In the genomic region with DNA sequence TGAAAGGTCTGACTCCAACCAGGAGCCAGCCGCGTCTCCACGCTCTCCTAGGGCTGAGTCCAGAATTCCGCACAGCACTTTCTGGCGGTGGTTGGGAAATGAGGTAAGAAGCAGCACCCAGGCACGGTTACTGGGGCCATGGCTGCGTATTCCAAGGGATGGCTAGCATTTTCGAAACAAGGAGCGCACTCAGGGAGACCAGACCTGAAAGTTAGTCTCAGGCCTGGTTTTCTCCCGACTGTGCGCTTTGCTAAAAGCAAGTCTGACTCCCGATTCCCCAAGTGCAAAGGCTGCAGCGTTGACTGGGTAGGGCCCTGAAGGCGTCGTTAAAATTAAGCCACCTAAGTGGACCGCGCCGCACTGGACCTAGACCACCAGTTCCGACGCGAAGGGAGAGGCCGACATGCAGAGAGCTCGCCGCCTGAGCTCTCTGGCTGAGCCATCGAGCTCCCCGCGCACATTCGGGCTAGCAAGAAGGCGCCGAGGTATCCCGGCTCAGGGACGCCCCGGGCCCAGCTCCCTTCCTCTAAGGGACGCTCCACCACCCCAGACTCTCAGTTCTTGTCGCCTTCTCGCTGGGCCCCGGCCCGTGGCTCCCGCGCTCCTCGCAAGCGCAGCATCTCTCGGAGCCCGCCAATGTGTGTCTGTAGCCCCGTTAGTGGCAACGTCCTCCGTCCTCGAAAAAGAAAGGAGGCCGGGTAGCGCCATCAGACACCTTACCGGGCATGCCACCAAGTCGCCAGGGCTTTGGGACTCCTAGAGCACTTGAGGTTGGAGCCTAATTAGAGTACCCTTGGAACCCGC, we compare ENCODE assay signal across 8 mouse cellular contexts. TPM values are rescaled to one million over a fixed set of nuclear protein-coding genes. Genes with fewer than 3 reads are reported as not detected.
A peak's percentile ranks its signal among the peaks of the same experiment; 100 is the strongest.
DNase-seq lines count a peak whose midpoint lies in the region; ATAC-seq lines count a peak whose summit lies in the region.

No protein-coding gene starts in this region.

- peak overlapping the region; percentile 82 for H3K4me3 ChIP-seq in kidney, embryonic 14.5 days (ENCODE audit: low read length)
- peak overlapping the region; percentile 96 for H3K4me3 ChIP-seq in lung, embryonic 15.5 days

- peak overlapping the region; percentile 89 for H3K9ac ChIP-seq in kidney, embryonic 14.5 days (ENCODE audit: low read depth, low read length)
- peak overlapping the region; percentile 96 for H3K9ac ChIP-seq in lung, embryonic 15.5 days

- 0 out of 2 replicates have a peak, but pooled peaks cover 4% of the 10 kb centered on the region for H3K27me3 ChIP-seq in kidney, embryonic 14.5 days (ENCODE audit: control insufficient read depth, insufficient read depth, low read length)
- H3K27me3 ChIP-seq in lung, embryonic 15.5 days: no peaks in the 10 kb centered on the region

- no peaks in the 10 kb centered on the region for H3K9me3 ChIP-seq in kidney, embryonic 14.5 days (ENCODE audit: control insufficient read depth, low read length)
- no peaks in the 10 kb centered on the region for H3K9me3 ChIP-seq in lung, embryonic 15.5 days

- no peak for ATAC-seq in kidney, embryonic 14.5 days (ENCODE audit: low FRiP score, low TSS enrichment)
- no peak for ATAC-seq in lung, embryonic 15.5 days (ENCODE audit: borderline replicate concordance, extremely low read depth, low FRiP score, low TSS enrichment)

- H3K4me1 ChIP-seq in kidney, embryonic 14.5 days (ENCODE audit: control insufficient read depth, insufficient read depth, low read length): 0 out of 2 replicates have a peak, but pooled peaks cover 3% of the 10 kb centered on the region
- H3K4me1 ChIP-seq in lung, embryonic 15.5 days: peaks cover 38% of the 10 kb centered on the region

- H3K27ac ChIP-seq in kidney, embryonic 14.5 days (ENCODE audit: low read depth, low read length): peak overlapping the region; percentile 77
- peak overlapping the region; percentile 84 for H3K27ac ChIP-seq in lung, embryonic 15.5 days

- H3K4me2 ChIP-seq in kidney, embryonic 14.5 days (replicated peaks; ENCODE audit: low read depth, low read length): peak overlapping the region; percentile 92
- peak overlapping the region; percentile 89 for H3K4me2 ChIP-seq in lung, embryonic 15.5 days

- H3K36me3 ChIP-seq in kidney, embryonic 14.5 days (ENCODE audit: control insufficient read depth, insufficient read depth, low read length): no peaks in the 10 kb centered on the region; the same call in 1 of the 2 replicates
- 0 out of 2 replicates have a peak, but pooled peaks cover 3% of the 10 kb centered on the region for H3K36me3 ChIP-seq in lung, embryonic 15.5 days

- under 1% methylated on average over 52 of the region's 53 CpGs for WGBS in kidney, embryonic 14.5 days
- under 1% methylated on average over 53 of the region's 53 CpGs for WGBS in lung, embryonic 15.5 days

- peak; percentile 15 to 21 for DNase-seq in lung, adult 18-20 months
- DNase-seq in lung, postnatal 25 days (ENCODE audit: low spot score): no peak
- peak; percentile 10 for DNase-seq in c-Kit-positive CD71-negative TER-119-negative erythroid progenitor cells, embryonic 14.5 days (ENCODE audit: low read depth)
- peak; percentile 13 for DNase-seq in heart, adult 8-10 months (ENCODE audit: low spot score)
- DNase-seq in right cerebral cortex, postnatal 14 days: peak; percentile 35
- DNase-seq in ovary, postnatal 10 days (ENCODE audit: low spot score): no peak

RNA-seq across cellular contexts. Expression of a gene that starts 1.3 kb away (rescaled TPM):
- 10 to 100 TPM; 17.0 to 20.8 (median 17.7) TPM for total RNA-seq in heart, adult 8-10 months (2022)
- polyA plus RNA-seq in kidney, embryonic 14.5 days (2014; fragmentation: Nextera tagmentation; extraction: Ambion mirVana): 26.3 and 34.1 TPM in 2 replicates
- 25.7 and 26.2 TPM in 2 replicates for polyA plus RNA-seq in lung, embryonic 15.5 days (2015; fragmentation: Nextera tagmentation; extraction: Ambion mirVana)

RNA-seq across cellular contexts. Expression of a gene that starts 30.6 kb away (rescaled TPM):
- 10 to 100 TPM; 21.1 to 35.1 (median 27.4) TPM for total RNA-seq in heart, adult 8-10 months (2022)
- polyA plus RNA-seq in kidney, embryonic 14.5 days (2014; fragmentation: Nextera tagmentation; extraction: Ambion mirVana): 150 and 183 TPM in 2 replicates
- polyA plus RNA-seq in lung, embryonic 15.5 days (2015; fragmentation: Nextera tagmentation; extraction: Ambion mirVana): 152 and 154 TPM in 2 replicates

Comparison
In these comparisons a context has a peak if more than half of its experiments do, and no peak if none do; other contexts are left out.
1. DNase-seq: peak in lung, adult 18-20 months (2 of 2), c-Kit-positive CD71-negative TER-119-negative erythroid progenitor cells, embryonic 14.5 days (single experiment), heart, adult 8-10 months (single experiment) and right cerebral cortex, postnatal 14 days (single experiment); none in lung, postnatal 25 days (single experiment) and ovary, postnatal 10 days (single experiment).